Mouse (Mus musculus): ENCODE data around the gene Fgd4.

The Fgd4 gene

DNA sequence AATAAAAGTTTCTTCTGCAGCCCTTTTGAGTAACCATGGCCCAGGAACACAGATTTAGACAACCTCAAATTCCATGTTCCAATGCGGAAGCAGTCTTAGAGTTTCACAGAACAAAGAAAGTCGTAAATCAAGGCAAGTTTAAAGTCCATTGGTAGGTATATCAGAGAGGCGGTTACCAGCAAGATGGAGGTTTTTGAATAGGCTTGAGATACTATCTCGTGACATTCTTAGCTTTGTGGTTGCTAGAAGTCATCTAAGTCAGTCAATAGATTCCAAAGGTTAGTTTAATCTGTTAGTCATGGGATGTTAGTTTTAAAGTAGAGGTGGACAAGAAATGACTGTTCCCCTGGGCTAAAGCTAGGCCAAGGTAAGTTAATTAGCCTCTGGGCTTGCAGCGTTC is at the start of gene Fgd4:
Gene Fgd4, minus strand, starts transcription at position 89 of the 400 bp plus-strand sequence.
- in situ Hi-C loops (cut with MboI, MseI): no loop called here

DNA sequence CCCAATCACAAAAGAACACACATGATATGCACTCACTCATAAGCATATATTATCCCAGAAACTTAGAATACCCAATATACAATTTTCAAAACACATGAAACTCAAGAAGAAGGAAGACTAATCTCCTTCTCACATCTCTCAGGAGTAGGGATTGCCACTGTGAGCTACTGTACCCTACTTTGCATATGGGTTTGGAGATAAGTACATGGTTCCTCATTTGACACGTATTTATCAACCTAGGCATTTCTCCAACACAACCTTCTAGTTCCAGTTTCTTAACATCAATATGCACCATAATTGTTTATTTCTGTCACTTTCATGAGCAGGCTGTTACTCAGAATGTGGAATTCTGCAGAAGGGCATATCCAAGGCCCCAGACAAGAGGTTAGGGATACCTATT is 44.8 kb upstream of the Fgd4 start:
- in situ Hi-C loops (cut with MboI, MseI): no loop called here

DNA sequence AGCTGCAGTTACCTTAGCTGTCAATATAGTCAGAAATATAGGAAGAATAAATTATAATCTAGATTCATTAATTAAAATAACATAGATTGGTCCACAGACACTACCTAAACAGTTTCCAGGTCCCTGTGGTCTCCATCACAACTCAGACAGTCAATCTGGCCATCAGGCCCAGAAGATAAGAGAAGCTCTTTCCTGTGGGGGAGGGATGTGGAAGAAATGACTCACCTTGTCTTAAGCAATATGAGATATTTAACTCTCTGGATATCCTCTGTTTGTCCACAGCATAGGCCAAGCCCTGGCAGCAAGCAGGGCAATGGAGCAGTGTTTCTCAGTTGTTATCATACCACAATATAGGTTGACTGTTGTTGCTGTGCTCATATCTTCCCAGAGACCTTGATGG is 33.4 kb upstream of the Fgd4 start:
- in situ Hi-C loops (cut with MboI, MseI): loop anchor here (10.0 kb wide), 1 partner anchor 1569 kb away; no protein-coding TSS in a partner anchor

DNA sequence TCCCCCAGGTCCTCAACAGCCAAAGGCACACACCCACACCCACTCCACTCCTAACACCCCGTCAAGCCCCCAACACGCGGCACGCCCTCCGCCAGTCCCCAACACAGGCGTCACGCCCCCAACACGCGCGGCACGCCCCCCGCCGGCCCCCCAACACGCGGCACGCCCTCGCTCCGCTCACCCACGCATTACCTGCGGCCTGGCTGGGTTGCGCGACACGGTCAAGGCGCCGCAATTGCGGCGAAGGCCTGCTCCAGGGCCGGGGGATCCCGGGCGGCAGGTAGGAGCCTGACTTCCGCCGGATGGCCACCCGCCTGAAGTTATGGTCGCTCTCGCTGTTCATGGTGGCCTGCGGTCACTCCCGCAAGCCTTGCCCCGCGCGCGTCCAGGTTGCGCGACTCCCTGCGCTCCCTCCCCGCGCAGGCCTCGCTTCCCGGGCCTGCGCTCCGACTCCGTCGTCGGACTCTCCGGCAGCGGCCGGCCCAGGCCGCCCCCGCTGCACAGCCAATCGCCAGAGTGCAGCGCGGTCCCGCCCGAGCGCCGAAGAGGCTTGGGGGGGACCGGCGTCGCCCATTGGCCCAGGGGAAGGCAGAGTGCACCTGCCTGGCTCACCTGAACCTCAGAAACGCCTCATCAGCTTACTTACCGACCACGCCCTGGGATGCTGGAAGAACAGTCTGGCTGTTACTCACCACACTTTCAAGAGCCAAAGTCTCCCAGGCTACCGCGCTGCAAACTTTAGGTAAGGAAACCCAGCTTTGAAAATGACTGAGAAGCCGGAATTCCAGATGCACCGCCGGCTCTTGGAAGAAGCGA is 555 bp downstream of the Fgd4 start:
- in situ Hi-C loops (cut with MboI, MseI): no loop called here

DNA sequence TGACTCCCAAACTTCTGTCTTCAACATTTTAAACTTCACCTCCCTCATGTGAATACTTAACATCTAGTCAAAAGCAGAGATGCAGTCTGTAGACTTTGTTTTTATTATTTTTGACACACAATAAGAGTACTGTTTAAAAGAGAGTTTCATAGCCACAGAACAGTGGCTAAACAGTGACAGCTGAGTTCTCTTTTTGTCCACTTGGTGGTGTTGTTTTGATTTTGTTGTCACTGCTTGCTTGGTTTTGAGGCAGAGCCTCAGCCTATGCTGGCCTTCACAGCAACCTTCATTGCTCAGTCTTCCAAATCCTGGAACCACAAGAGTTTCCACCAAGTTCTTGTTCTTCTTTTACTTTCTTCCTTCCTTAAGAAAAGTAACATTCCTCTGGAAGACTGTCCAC is 3.8 kb downstream of the Fgd4 start:
- in situ Hi-C loops (cut with MboI, MseI): no loop called here

DNA sequence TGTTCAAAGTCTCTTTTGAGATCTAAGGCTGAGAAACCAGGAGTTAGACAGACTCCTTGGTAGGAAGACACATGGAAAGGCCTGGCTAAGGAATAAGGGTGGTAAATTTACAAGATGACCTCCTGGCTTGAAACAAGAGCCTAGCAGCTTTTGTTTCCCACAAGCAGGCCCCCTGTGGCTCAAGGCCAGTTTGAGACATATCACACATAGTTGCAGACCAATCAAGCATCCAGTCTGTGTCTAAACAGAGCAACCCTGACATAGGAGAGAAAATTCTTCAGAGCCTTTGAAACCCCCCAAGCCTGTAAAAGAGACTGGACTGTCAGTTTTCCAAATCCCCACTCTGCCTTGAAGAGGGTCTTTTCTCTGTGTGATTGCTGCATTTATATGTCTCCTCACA is 7.7 kb downstream of the Fgd4 start:
- in situ Hi-C loops (cut with MboI, MseI): loop anchor here (5.0 kb wide), 1 partner anchor 385 kb away; no protein-coding TSS in a partner anchor

DNA sequence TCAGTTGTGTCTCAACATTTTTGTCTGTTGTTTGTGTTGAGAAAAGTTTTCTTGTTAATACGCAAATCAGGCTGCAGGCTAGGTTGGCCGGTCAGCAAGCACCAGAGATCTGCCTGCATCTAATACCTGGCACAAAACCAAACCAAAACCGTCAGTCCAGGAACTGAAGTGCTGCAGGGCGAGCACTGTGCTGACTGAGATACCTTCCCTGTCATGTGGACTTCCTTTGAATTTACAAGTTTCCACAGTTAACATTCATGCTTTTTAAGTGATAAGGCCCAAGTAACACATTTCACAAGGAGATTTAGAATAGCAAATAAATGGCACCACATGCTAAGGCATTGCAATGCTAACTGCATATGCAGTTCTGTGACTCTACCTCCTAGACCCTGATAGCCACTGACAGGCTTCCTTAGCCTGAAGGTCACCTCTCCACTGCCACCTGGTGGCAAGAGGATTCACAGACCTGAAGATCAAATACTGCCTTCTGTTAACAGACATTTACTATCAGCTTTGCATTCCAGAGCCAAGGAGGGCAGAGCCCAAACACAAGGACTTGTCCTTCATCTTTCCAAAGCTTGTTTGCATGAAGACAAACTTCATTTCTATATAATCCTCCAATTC is 15.8 kb downstream of the Fgd4 start:
- in situ Hi-C loops (cut with MboI, MseI): no loop called here

DNA sequence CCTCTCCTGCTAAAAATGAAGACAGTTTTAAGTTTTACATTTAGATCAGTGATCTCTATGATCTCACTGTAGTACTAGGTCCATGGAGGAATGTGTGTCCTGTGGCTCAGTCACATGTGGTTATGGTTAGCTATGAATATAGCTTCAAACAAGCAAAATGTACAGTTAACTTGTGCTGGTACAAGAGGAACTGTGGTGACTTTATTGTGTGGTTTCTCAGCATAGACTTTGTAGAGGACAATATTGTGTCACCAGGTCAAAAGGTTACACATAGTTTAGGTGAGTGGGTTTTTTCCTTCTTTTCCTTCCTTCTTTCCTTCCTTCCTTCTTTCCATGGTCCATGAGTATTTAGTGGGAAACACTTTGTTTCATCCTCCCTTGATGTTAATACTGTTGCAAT is 23.8 kb downstream of the Fgd4 start:
- in situ Hi-C loops (cut with MboI, MseI): no loop called here

DNA sequence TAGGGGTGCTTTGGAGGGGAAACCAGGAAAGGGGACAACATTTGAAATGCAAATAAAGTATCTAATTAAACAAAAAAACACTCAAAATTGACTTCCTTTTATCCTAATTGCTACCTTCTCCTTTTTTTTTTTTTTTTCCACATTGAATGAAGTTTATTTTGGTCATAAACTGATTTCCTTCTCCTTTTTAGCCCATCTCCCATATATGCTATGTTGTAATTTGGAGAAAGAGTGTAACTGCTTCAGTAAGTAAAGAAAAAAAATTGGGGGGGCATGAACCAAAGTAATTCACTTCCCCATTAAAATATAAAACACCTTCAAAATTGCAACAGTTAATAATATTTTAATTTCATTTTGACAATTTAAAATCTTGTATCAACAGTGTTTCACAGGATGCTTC is 25.8 kb downstream of the Fgd4 start:
- in situ Hi-C loops (cut with MboI, MseI): no loop called here

DNA sequence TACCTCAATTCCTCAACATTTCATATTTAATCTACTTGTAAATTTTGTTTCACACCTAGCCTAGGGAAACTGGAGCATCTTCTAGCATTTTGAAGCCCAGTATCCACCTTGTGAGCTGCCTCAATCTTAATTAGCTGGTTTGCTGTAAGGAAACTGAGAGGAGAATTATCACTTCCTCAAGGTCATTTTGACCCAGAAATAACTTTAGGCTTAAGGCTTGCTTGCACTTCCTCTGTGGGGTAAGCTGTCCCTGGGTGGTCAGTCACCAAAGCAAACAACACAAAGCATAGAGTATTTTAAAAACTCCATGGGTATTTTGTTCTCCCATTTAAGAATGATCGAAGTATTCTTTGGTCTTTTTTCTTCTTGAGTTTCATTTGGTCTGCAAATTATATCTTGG is 27.2 kb downstream of the Fgd4 start:
- in situ Hi-C loops (cut with MboI, MseI): no loop called here

DNA sequence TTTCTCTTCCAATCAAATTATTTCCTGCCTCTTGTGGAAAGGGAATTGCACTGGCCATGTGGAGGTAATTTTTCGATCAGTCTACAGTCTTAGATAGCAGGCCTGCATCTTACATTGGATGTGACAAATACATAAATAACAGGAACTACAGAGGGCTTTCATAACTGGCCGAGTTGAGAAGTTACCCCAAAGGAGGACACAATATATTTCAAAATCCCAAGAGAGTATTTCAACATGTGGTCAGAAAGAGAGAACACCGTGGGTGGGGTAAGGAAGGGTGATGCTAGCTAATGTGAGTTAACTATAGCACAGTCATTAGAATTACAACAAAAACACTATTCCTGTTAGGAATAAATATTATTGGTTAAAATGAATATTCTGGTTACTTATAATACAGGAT is 29.0 kb downstream of the Fgd4 start:
- in situ Hi-C loops (cut with MboI, MseI): no loop called here

DNA sequence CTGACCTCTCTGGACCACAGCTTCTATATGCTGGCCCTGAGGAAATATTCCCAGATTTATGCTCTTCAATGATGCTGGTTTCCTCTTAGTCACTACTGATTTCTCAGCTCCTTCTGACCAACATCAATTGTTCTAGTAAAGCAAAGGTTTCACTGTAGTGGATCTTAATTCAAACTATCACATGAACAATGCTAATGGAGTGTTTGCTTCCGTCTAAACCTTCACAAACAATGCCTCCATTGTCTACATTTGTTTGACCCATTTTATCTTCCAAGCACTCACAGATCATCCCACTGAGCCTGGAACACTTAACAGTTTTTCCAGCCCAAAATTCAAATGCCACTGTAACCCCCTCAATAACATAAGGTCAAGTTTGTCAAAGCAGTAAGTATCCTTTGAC is 33.6 kb downstream of the Fgd4 start:
- in situ Hi-C loops (cut with MboI, MseI): no loop called here

DNA sequence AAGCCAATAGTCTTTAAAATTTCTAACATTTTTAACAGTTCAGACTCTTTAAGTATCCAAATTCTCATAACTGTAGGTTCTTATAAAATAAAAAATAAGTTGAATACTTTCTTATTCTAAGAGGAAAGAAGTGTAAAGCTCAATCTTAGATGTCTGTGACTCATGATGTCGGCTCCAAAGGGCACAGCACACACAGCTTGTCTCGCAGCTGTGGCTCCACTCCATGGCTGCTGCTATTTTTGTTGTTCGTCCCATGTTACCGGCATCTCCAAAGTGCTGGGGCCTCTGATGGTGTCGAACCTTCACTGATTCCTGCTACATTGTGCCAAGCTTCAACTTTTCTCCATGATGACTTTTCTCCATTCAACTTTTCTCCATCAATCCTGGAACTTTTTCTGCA is 34.1 kb downstream of the Fgd4 start:
- in situ Hi-C loops (cut with MboI, MseI): no loop called here

DNA sequence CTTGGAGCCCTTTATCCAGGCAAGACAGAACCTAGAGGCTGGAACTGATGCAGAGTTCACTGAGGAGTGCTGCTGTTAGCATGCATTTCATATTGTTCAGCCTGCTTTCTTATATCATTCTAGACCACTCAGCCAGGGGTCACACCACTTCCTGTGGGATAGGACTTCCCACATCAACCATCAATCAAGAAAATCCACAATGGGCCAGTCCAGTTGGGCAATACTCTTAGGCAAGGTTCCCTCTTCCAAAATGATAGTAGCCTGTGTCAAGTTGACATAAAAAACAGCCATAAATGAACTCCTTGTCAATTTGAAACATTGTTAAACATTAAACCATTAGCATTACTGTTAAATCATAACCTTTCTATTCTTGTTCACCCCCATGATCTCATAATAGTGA is 34.6 kb downstream of the Fgd4 start:
- in situ Hi-C loops (cut with MboI, MseI): no loop called here

DNA sequence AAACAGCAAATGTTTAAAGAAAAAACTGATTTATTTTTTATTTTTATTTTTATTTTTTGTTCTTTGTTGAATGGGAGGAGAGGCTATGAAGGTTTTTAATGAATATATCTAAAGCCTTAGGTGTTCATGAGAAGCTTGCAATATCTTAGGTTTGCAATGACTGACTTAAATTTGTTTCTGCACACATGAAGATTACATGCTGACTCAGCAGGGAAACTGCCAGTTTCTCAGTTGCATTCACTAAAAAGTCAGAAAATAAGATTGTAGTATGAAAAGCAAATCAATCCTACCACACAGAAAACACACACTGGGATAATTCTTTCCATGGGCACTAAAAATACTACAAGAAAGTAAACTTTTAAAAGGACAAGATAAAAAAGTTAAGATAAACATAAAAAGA is 39.6 kb downstream of the Fgd4 start:
- in situ Hi-C loops (cut with MboI, MseI): no loop called here

DNA sequence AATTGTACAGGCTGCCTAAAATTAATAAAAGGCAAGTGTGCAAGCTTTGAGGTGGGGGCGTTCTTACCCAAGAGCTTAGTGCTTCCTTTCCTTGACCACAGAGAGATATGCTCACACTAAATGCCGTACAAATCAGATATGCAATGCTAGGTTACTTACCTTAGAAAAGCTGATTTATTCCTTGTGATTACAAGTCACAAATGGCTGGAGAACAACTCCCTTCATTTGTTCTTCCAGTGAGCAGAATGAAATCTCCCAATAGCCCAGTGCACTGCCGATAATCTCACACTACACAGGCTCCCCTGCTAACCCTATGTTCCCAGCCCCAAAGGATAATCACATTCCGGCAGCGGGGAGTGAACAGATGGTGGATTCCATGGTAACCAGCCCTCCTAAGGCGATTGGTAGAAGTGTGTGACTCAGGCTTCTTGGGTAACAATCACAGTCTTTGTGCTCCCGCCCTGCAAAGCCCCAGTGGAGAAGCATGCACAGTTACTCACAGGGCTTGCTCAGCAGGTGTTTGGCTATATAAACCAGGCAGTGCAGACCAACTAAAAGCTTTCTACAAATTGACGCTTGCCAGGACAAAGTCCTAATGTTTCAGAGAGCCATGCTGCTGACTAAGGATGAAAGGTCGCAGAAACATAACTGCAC is 40.3 kb downstream of the Fgd4 start:
- in situ Hi-C loops (cut with MboI, MseI): no loop called here

DNA sequence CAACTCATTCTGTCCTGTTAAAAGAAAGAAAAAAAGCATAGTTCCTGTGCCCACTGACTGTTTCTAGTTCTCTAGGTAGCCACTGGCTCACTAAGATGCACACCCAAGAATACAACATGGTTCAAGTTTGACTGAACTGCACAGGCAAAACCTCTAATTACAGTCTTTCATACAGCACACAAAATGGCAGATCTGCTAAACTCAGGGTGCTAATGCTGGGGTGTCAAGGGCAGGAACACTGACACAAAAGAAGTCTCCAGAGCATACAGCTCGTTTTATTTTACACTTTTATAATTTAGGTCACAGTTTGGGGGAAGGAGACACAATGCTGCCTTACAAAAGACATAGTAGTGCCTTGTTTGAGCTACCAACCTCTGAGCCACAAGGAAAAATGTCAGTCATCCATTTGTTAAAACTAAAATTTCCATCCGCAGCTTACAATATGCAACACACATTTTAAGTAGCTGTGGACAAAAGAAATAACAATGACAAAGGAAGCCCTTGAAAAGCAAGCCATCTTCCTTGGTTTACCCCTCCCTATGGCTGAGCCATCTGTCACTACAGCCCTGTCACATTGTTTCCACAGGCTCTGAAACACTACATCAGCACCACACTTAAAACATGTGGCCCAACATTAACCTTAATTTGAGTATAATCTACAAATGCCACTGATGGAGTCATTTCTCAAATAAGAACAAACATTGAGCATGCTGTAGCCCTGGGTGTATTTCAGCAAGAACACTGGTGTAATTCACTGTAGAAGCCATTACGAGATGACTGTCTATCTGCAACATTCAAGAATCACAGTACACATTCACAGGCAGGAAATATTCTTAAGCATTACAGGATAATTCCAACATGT is 41.1 kb downstream of the Fgd4 start:
- in situ Hi-C loops (cut with MboI, MseI): no loop called here

DNA sequence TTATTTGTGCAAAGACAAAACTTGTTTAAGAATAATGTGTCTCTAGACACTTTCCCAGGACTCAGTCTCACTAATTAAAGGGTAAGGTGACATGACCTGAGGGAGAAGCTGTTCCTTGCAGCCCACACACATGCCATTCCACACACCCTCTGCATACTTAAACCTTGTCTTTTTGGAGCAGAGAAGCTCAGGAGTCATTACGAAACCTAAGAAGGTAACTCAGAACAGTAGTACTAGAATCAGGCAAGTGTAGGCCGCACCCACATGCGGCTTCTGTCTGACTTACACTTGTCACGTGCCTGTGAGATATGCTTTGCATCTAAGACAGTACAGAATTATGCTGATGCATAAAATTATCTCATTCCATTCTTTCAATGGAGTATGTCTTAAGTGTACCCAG is 42.6 kb downstream of the Fgd4 start:
- in situ Hi-C loops (cut with MboI, MseI): no loop called here

DNA sequence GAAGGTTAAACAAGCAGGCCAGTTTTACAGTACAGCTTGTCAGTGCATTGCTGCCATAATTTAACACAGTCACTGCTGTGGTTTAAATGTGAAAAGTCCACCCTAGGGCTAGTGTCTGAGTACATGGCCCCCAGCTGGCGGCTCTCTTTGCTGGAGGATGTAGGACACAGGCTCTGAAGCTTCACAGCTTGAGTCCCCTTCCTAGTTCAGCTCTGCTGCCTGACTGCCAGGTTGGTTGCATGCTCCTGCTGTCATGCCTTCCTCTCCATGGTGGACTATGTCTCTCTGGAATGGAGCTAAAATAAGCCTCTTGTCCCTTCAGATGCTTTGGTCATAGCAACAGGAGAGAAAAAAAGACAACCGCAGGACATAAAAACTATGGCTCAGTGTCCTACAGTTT is 46.3 kb downstream of the Fgd4 start:
- in situ Hi-C loops (cut with MboI, MseI): no loop called here

DNA sequence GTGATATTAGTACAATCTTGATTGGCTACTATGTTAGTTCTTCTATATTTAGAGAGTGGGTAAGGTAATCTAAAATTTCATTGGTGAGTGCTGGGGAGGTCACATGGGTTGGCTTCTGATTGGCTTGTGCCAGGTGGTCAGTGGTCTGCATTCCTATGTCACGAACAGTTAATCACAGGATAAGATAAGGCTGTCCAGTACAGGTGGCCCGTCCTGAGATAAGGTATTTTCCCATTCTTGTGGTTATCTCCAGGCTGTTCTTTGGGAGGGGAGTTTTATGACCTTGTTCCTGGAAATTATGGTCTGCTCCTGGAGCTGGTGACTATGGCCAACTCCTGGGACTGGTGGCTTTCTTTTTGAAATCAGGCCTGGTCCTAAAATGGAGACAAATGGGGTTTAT is 48.2 kb downstream of the Fgd4 start:
- in situ Hi-C loops (cut with MboI, MseI): no loop called here

DNA sequence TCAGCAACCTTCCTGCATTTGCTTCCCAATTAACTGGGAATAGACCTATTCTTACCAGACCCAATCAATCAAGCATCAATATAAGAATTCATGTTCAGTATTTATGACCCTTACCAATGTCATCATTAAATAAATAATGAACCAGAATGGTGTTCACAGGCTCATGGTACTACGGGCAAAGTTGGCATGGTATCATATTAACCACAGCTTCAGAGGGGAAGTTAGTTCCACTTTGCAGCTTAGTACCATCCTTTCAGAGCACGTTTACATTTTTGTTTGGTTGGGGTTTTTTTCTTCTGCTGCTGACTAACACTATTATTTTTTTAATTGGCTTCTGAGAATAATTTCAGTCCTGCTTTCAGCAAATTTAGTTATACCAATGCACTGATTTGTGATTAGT is 51.2 kb downstream of the Fgd4 start:
- in situ Hi-C loops (cut with MboI, MseI): no loop called here

DNA sequence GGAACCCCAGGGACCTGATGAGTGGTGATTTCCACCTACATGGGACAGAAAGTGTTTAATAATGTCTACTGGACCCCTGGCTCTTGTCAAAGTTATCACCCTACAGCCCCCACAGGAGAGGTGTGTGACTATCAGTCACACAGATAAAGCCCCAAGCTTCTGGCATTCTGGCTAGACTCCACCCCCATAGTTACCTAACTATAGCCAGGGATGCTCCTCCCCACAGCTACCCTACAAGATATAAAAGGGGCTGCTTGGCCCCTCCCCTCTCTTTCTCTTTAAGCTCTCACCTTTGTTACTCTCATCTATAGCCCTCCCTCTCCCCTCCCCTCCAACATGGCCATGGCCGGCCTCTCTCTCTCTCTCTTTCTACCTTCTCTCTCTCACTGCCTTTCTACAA is 53.7 kb downstream of the Fgd4 start:
- in situ Hi-C loops (cut with MboI, MseI): no loop called here
